Mouse (Mus musculus) liver, embryonic 16.5 days (tissue): ENCODE measurements around the gene Gm19345. TPM values are rescaled to one million over a fixed set of nuclear protein-coding genes. Genes with fewer than 3 reads are reported as not detected.

Experiments
- ATAC-seq: fragments of 200-750 bp; cut with Nextera tagmentation; 2 replicates; pipeline ENCODE4 v1.8.0; 2017; ENCODE audit warnings: low read depth, mild to moderate bottlenecking, moderate number of reproducible peaks, moderate library complexity
- H3K27ac ChIP-seq: fragments of 300-500 bp; sonication (generic); 2 replicates; pipeline ENCODE4 v1.5.1; 2014; ENCODE audit warnings: mild to moderate bottlenecking, low read length
- H3K27me3 ChIP-seq: fragments of 300-500 bp; sonication (generic); 2 replicates; pipeline ENCODE4 v1.6.1; 2014; ENCODE audit warnings: low read depth, low read length, mixed read lengths; ENCODE audit not compliant: control insufficient read depth, insufficient read depth
- H3K36me3 ChIP-seq: fragments of 300-500 bp; sonication (generic); 2 replicates; pipeline ENCODE4 v1.6.1; 2014; ENCODE audit warnings: mild to moderate bottlenecking; ENCODE audit not compliant: control insufficient read depth, insufficient read depth
- H3K4me1 ChIP-seq: fragments of 300-500 bp; sonication (generic); 2 replicates; pipeline ENCODE4 v1.6.1; 2014; ENCODE audit warnings: low read depth, low read length, mixed read lengths; ENCODE audit not compliant: control insufficient read depth
- H3K4me2 ChIP-seq: fragments of 300-500 bp; sonication (generic); 2 replicates; pipeline ENCODE4 v1.6.1; 2014; ENCODE audit warnings: low read depth, low read length, mixed read lengths
- H3K4me3 ChIP-seq: fragments of 300-500 bp; sonication (generic); 2 replicates; pipeline ENCODE4 v1.5.1; 2014; ENCODE audit warnings: low read depth, mild to moderate bottlenecking, low read length
- H3K9ac ChIP-seq: fragments of 300-500 bp; sonication (generic); 2 replicates; pipeline ENCODE4 v1.6.1; 2014; ENCODE audit warnings: low read depth, low read length
- H3K9me3 ChIP-seq: fragments of 300-500 bp; sonication (generic); replicated peaks from 2 replicates; pipeline ENCODE4 v1.6.1; 2016; ENCODE audit warnings: low read length; ENCODE audit not compliant: control insufficient read depth
- WGBS: fragments of 180-500 bp; shearing (Covaris S2); extraction: QIAGEN DNeasy Blood & Tissue Kit; methylation state at CpG from one replicate; pipeline ENCODE4 v1.1.7; 2014; ENCODE audit not compliant: insufficient replicate concordance; 5-methylcytosine and 5-hydroxymethylcytosine counted together
- polyA plus RNA-seq: library from polyadenylated mRNA; unstranded; fragments of >200 nt; fragmentation: Nextera tagmentation; extraction: Ambion mirVana; gene quantifications from 2 replicates; pipeline ENCODE4 v1.2.1, GENCODE M21; 2015

Gene Gm19345
- polyA plus RNA-seq, 1 experiment from 2014 or later = 0.08 TPM

GRCm38 (mm10) chr7:19875948-19876682, 24.3 kb downstream of the Gm19345 start:
- WGBS = 23% methylated on average over 13 of the region's 13 CpGs
- H3K4me3 ChIP-seq = no peak overlapping the region
- H3K9ac ChIP-seq = no peak overlapping the region
- H3K36me3 ChIP-seq = no peaks in the 10 kb centered on the region
- no peak overlapping the region for H3K4me2 ChIP-seq
- ATAC-seq = peak; percentile 25; the same call in 1 of the 2 replicates
- H3K4me1 ChIP-seq = peaks cover 9% of the 10 kb centered on the region
- no peaks in the 10 kb centered on the region for H3K9me3 ChIP-seq
- H3K27ac ChIP-seq = no peak overlapping the region
- no peaks in the 10 kb centered on the region for H3K27me3 ChIP-seq

- no peak overlapping the region for H3K4me3 ChIP-seq
- WGBS = 19% methylated on average over 14 of the region's 14 CpGs
- no peak overlapping the region for H3K27ac ChIP-seq
- H3K4me2 ChIP-seq = no peak overlapping the region
- H3K36me3 ChIP-seq = no peaks in the 10 kb centered on the region
- H3K9me3 ChIP-seq = no peaks in the 10 kb centered on the region
- H3K9ac ChIP-seq = no peak overlapping the region
- ATAC-seq = 0 out of 2 replicates have a peak, but pooled peaks have one; percentile 31
- H3K4me1 ChIP-seq = peaks cover 6% of the 10 kb centered on the region; the same call in 1 of the 2 replicates
- H3K27me3 ChIP-seq = no peaks in the 10 kb centered on the region
Observed at GRCm38 (mm10) chr7:19876781-19877425, 25.1 kb downstream of the Gm19345 start.

- no peaks in the 10 kb centered on the region for H3K9me3 ChIP-seq
- H3K4me1 ChIP-seq = peaks cover 5% of the 10 kb centered on the region; the same call in 1 of the 2 replicates
- WGBS = 74% methylated on average over 8 of the region's 8 CpGs
- H3K36me3 ChIP-seq = no peaks in the 10 kb centered on the region
- H3K9ac ChIP-seq = no peak overlapping the region
- no peak overlapping the region for H3K27ac ChIP-seq
- no peak overlapping the region for H3K4me2 ChIP-seq
- no peak overlapping the region for H3K4me3 ChIP-seq
- H3K27me3 ChIP-seq = no peaks in the 10 kb centered on the region
- ATAC-seq = no peak
Observed at GRCm38 (mm10) chr7:19880754-19881153, 29.0 kb downstream of the Gm19345 start.

GRCm38 (mm10) chr7:19887849-19888248, 36.0 kb downstream of the Gm19345 start, which contains the start of gene Ceacam19:
Ceacam19 (minus strand) TSS chr7:19887965.
- H3K27ac ChIP-seq = no peak within 1 kb of the TSS
- no peak within 1 kb of the TSS for H3K4me3 ChIP-seq
- H3K27me3 ChIP-seq = no peaks in the 10 kb centered on the region
- H3K4me2 ChIP-seq = no peak within 1 kb of the TSS
- ATAC-seq = no peak
- H3K4me1 ChIP-seq = no peaks in the 10 kb centered on the region
- H3K9me3 ChIP-seq = no peaks in the 10 kb centered on the region
- WGBS = 40% methylated on average over 7 of the region's 7 CpGs
- H3K9ac ChIP-seq = no peak within 1 kb of the TSS
- no peaks in the 10 kb centered on the region for H3K36me3 ChIP-seq

DNA sequence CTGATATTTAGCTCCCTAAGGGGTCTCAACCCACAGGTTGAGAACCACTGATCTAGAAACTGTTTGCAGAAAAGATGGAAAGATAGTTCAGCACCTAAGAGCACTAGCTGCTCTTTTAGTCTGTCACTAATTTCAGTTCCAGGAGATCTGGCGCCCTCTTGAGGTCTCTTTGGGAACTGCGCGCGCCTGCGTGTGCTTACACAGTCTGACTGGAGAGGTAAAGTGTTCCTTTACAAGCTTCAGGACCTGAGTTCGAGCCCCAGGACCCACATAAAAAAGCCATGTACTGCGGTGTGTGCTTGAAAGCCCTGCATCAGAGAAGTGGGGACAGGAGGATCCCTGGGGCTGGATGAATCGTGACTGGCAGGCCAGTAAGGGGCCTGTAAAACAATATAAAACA, 38.1 kb downstream of the Gm19345 start:
- no peak overlapping the region for H3K4me3 ChIP-seq
- H3K4me1 ChIP-seq = no peaks in the 10 kb centered on the region
- WGBS = 28% methylated on average over 8 of the region's 8 CpGs
- H3K4me2 ChIP-seq = no peak overlapping the region
- no peak for ATAC-seq
- no peak overlapping the region for H3K27ac ChIP-seq
- no peaks in the 10 kb centered on the region for H3K9me3 ChIP-seq
- no peaks in the 10 kb centered on the region for H3K36me3 ChIP-seq
- no peaks in the 10 kb centered on the region for H3K27me3 ChIP-seq
- H3K9ac ChIP-seq = no peak overlapping the region

Other genes with a start within 250 kb of the Gm19345 start
- 9.4 and 11.4 TPM in 2 replicates for gene Clasrp, start 247.5 kb upstream of the Gm19345 start, polyA plus RNA-seq
- 1.5 and 1.7 TPM in 2 replicates for gene Relb, start 222.6 kb upstream of the Gm19345 start, polyA plus RNA-seq
- gene Clptm1, start 187.0 kb upstream of the Gm19345 start, polyA plus RNA-seq = 36.2 and 42.7 TPM in 2 replicates
- gene Apoc2, start 174.1 kb upstream of the Gm19345 start, polyA plus RNA-seq = 1,344 and 1,420 TPM in 2 replicates
- 20.6 and 35.3 TPM in 2 replicates for gene Gm44805, start 170.6 kb upstream of the Gm19345 start, polyA plus RNA-seq
- gene Apoc4, start 170.5 kb upstream of the Gm19345 start, polyA plus RNA-seq = 405 and 488 TPM in 2 replicates
- gene Apoc1, start 159.3 kb upstream of the Gm19345 start, polyA plus RNA-seq = 919 and 984 TPM in 2 replicates
- gene Apoe, start 152.8 kb upstream of the Gm19345 start, polyA plus RNA-seq = 3,720 and 4,229 TPM in 2 replicates
- 47.3 and 51.8 TPM in 2 replicates for gene Tomm40, start 136.6 kb upstream of the Gm19345 start, polyA plus RNA-seq
- gene Nectin2, start 101.5 kb upstream of the Gm19345 start, polyA plus RNA-seq = 12.9 and 15.8 TPM in 2 replicates
- 7.4 and 9.7 TPM in 2 replicates for gene Bcam, start 81.0 kb upstream of the Gm19345 start, polyA plus RNA-seq
- gene Cblc, start 55.2 kb upstream of the Gm19345 start, polyA plus RNA-seq = 4.7 and 5.4 TPM in 2 replicates
- 4.1 and 4.4 TPM in 2 replicates for gene Bcl3, start 29.2 kb upstream of the Gm19345 start, polyA plus RNA-seq
- gene Ceacam16, start 9.3 kb downstream of the Gm19345 start, polyA plus RNA-seq = not detected in 2 replicates
- not detected in 2 replicates for gene Ceacam19, start 36.0 kb downstream of the Gm19345 start, polyA plus RNA-seq
- gene Pvr, start 69.2 kb downstream of the Gm19345 start, polyA plus RNA-seq = 3.4 and 3.6 TPM in 2 replicates
- gene Igsf23, start 98.8 kb downstream of the Gm19345 start, polyA plus RNA-seq = 0.15 and 0.30 TPM in 2 replicates
- gene Ceacam20, start 113.4 kb downstream of the Gm19345 start, polyA plus RNA-seq = not detected in 2 replicates
- not detected in 2 replicates for gene Nlrp9b, start 139.5 kb downstream of the Gm19345 start, polyA plus RNA-seq
- not detected in 2 replicates for gene Vmn1r91, start 247.7 kb downstream of the Gm19345 start, polyA plus RNA-seq